Mouse (Mus musculus): ENCODE measurements around the gene Olfml2a.

Olfml2a gene

GRCm38 (mm10) chr2:38931851-38932667 is at the start of gene Olfml2a:
Olfml2a (plus strand) TSS chr2:38931978.
- in situ Hi-C loops (cut with MboI, MseI): loop anchor here (5.0 kb wide), 1 partner anchor 65 kb away; the partner anchor contains the start of gene Wdr38

- in situ Hi-C loops (cut with MboI, MseI): no loop called here
Observed at GRCm38 (mm10) chr2:38902866-38903265, 28.9 kb upstream of the Olfml2a start.

GRCm38 (mm10) chr2:38904290-38904689 is 27.5 kb upstream of the Olfml2a start:
- in situ Hi-C loops (cut with MboI, MseI): no loop called here

GRCm38 (mm10) chr2:38906097-38906496 is 25.7 kb upstream of the Olfml2a start:
- in situ Hi-C loops (cut with MboI, MseI): no loop called here

- in situ Hi-C loops (cut with MboI, MseI): no loop called here
Observed at GRCm38 (mm10) chr2:38908604-38909003, 23.2 kb upstream of the Olfml2a start.

- in situ Hi-C loops (cut with MboI, MseI): no loop called here
Observed at GRCm38 (mm10) chr2:38914517-38914916, 17.3 kb upstream of the Olfml2a start.

GRCm38 (mm10) chr2:38914965-38915364 is 16.8 kb upstream of the Olfml2a start:
- in situ Hi-C loops (cut with MboI, MseI): no loop called here

- in situ Hi-C loops (cut with MboI, MseI): no loop called here
Observed at GRCm38 (mm10) chr2:38916947-38917691, 14.7 kb upstream of the Olfml2a start.

- in situ Hi-C loops (cut with MboI, MseI): no loop called here
Observed at GRCm38 (mm10) chr2:38921374-38921773, 10.4 kb upstream of the Olfml2a start.

- in situ Hi-C loops (cut with MboI, MseI): no loop called here
Observed at GRCm38 (mm10) chr2:38923471-38923870, 8.3 kb upstream of the Olfml2a start.

GRCm38 (mm10) chr2:38923911-38924310 is 7.9 kb upstream of the Olfml2a start:
- in situ Hi-C loops (cut with MboI, MseI): no loop called here

- in situ Hi-C loops (cut with MboI, MseI): no loop called here
Observed at GRCm38 (mm10) chr2:38924571-38924970, 7.2 kb upstream of the Olfml2a start.

- in situ Hi-C loops (cut with MboI, MseI): no loop called here
Observed at GRCm38 (mm10) chr2:38925171-38926080, 6.4 kb upstream of the Olfml2a start.

GRCm38 (mm10) chr2:38926145-38926891 is 5.5 kb upstream of the Olfml2a start:
- in situ Hi-C loops (cut with MboI, MseI): no loop called here

- in situ Hi-C loops (cut with MboI, MseI): no loop called here
Observed at GRCm38 (mm10) chr2:38927115-38927979, 4.4 kb upstream of the Olfml2a start, which contains the start of gene Nr6a1. Nr6a1 (minus strand) TSS chr2:38927688.

- in situ Hi-C loops (cut with MboI, MseI): loop anchor here (5.0 kb wide), 1 partner anchor 67 kb away; the partner anchor contains the start of gene Wdr38
Observed at GRCm38 (mm10) chr2:38930269-38930668, 1.5 kb upstream of the Olfml2a start.

- in situ Hi-C loops (cut with MboI, MseI): loop anchor here (5.0 kb wide), 1 partner anchor 63 kb away; the partner anchor contains the start of gene Wdr38
Observed at GRCm38 (mm10) chr2:38933931-38934330, 2.2 kb downstream of the Olfml2a start.

GRCm38 (mm10) chr2:38934936-38935335 is 3.2 kb downstream of the Olfml2a start:
- in situ Hi-C loops (cut with MboI, MseI): loop anchor here (5.0 kb wide), 1 partner anchor 62 kb away; the partner anchor contains the start of gene Wdr38

GRCm38 (mm10) chr2:38936721-38937378 is 5.1 kb downstream of the Olfml2a start:
- in situ Hi-C loops (cut with MboI, MseI): no loop called here
